Mouse (Mus musculus) thymus, adult 2 months (tissue): ENCODE data around the gene Ier5l.

ENCODE experiments used
- CTCF ChIP-seq: fragments of 200-500 bp; IDR thresholded peaks from 2 replicates; pipeline ENCODE4 v1.5.1; 2012; ENCODE audit warnings: mild to moderate bottlenecking, control low read depth, low read length, moderate library complexity, borderline replicate concordance; ENCODE audit not compliant: control insufficient read depth, poor library complexity, insufficient read depth; ENCODE audit errors: extremely low read depth
- POLR2A ChIP-seq: fragments of 200-500 bp; IDR thresholded peaks from 2 replicates; pipeline ENCODE4 v1.6.1; 2012; ENCODE audit warnings: mild to moderate bottlenecking, low read length, control low read depth, moderate library complexity; ENCODE audit not compliant: control insufficient read depth, poor library complexity, insufficient read depth; ENCODE audit errors: extremely low read depth

- no peak for TF ChIP-seq CTCF
- TF ChIP-seq POLR2A: no peak
Observed at GRCm38 (mm10) chr2:30475457-30475856, 1.4 kb upstream of the Ier5l start.
